Mouse (Mus musculus): ENCODE measurements around the gene Olfr1357. TPM values are rescaled to one million over a fixed set of nuclear protein-coding genes. Genes with fewer than 3 reads are reported as not detected.
"Not testable (repeated sequence)": the region's sequence is repeated elsewhere in the genome, so short reads cannot be mapped to it uniquely, and the experiment has no call there.

The Olfr1357 gene
- not detected in 2 replicates for polyA plus RNA-seq (2015; fragmentation: Nextera tagmentation; extraction: Ambion mirVana)

- H3K4me2 ChIP-seq, result no peak within 1 kb of the TSS
- H3K27ac ChIP-seq (replicated peaks), result no peak within 1 kb of the TSS
- ATAC-seq (ENCODE audit: insufficient read depth), result no peak
- H3K9me3 ChIP-seq (replicated peaks), result no peaks in the 10 kb centered on the region
- no peaks in the 10 kb centered on the region for H3K27me3 ChIP-seq
- H3K9ac ChIP-seq, result no peak within 1 kb of the TSS
- WGBS (ENCODE audit: insufficient replicate concordance), result 47% methylated on average over 1 of the region's 1 CpGs
- H3K4me1 ChIP-seq (replicated peaks), result no peaks in the 10 kb centered on the region
- no peak within 1 kb of the TSS for H3K4me3 ChIP-seq (replicated peaks)
- no peaks in the 10 kb centered on the region for H3K36me3 ChIP-seq (replicated peaks)
These were observed at the start of gene Olfr1357 for GRCm38 (mm10) chr10:78617974-78618373. Gene Olfr1357 (minus strand): TSS chr10:78618074.

GRCm38 (mm10) chr10:78666696-78667095, 48.8 kb upstream of the Olfr1357 start:
- H3K27ac ChIP-seq (replicated peaks); H3K4me3 ChIP-seq (replicated peaks); H3K27me3 ChIP-seq; H3K36me3 ChIP-seq (replicated peaks); ATAC-seq (ENCODE audit: insufficient read depth); H3K9me3 ChIP-seq (replicated peaks); H3K4me2 ChIP-seq; H3K9ac ChIP-seq; H3K4me1 ChIP-seq (replicated peaks): not testable (repeated sequence)
- 79% methylated on average over 10 of the region's 10 CpGs for WGBS (ENCODE audit: insufficient replicate concordance)

GRCm38 (mm10) chr10:78664546-78664945, 46.7 kb upstream of the Olfr1357 start:
- Histone ChIP-seq H3K27me3 (no peaks in the 10 kb centered on the region), H3K4me1 (replicated peaks) (no peaks in the 10 kb centered on the region), H3K36me3 (replicated peaks) (no peaks in the 10 kb centered on the region), H3K4me2 (no peak overlapping the region), H3K9me3 (replicated peaks) (no peaks in the 10 kb centered on the region), H3K4me3 (replicated peaks) (no peak overlapping the region), H3K9ac (no peak overlapping the region), H3K27ac (replicated peaks) (no peak overlapping the region)
- ATAC-seq (ENCODE audit: insufficient read depth), result no peak
- WGBS (ENCODE audit: insufficient replicate concordance), result 76% methylated on average over 1 of the region's 1 CpGs

DNA sequence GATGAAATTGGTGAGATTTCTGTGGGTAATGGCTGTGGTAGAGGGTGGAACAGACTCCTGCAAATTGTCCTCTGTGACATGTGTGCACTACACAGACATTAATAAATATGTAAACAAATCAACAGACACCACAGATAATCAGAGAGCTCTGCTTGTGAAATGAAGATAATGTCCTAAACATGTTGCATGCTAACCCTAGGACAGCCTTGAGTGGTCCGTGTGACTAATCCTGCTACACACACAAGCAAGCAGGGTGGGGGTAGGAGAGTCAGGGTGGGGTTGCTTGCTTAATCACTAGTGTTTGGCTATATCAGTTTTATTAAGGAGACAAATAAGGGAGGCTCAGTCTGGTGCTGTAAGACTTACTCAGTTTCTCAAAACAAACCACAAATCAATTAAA, 43.3 kb upstream of the Olfr1357 start:
- WGBS (ENCODE audit: insufficient replicate concordance), result 59% methylated on average over 1 of the region's 1 CpGs
- Histone ChIP-seq H3K36me3 (replicated peaks) (no peaks in the 10 kb centered on the region), H3K4me1 (replicated peaks) (no peaks in the 10 kb centered on the region), H3K27me3 (no peaks in the 10 kb centered on the region), H3K9me3 (replicated peaks) (no peaks in the 10 kb centered on the region), H3K27ac (replicated peaks) (no peak overlapping the region), H3K4me2 (no peak overlapping the region), H3K9ac (no peak overlapping the region), H3K4me3 (replicated peaks) (no peak overlapping the region)
- ATAC-seq (ENCODE audit: insufficient read depth), result no peak

DNA sequence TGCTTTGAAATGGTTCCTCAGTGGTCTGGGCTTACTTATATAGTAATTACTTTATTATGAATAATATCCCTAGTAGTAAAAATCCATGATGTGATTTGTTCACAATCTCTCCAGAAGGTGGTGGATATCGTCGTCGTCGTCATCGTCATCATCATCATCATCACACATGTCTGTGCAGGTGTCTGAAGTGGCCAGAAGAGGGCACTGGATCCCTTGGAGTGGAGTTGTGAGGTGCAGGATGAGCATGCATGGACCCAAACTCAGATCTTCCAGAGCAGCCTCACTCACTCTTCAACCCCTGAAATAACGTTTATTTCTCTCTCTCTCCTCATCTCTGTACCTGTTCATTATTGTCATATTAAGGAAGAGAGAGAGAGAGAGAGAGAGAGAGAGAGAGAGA, 14.4 kb upstream of the Olfr1357 start:
- Histone ChIP-seq H3K9ac (no peak overlapping the region), H3K36me3 (replicated peaks) (no peaks in the 10 kb centered on the region), H3K4me2 (no peak overlapping the region), H3K9me3 (replicated peaks) (no peaks in the 10 kb centered on the region), H3K4me3 (replicated peaks) (no peak overlapping the region), H3K4me1 (replicated peaks) (no peaks in the 10 kb centered on the region), H3K27me3 (no peaks in the 10 kb centered on the region), H3K27ac (replicated peaks) (no peak overlapping the region)
- no peak for ATAC-seq (ENCODE audit: insufficient read depth)
- 13% methylated on average over 6 of the region's 6 CpGs for WGBS (ENCODE audit: insufficient replicate concordance)

DNA sequence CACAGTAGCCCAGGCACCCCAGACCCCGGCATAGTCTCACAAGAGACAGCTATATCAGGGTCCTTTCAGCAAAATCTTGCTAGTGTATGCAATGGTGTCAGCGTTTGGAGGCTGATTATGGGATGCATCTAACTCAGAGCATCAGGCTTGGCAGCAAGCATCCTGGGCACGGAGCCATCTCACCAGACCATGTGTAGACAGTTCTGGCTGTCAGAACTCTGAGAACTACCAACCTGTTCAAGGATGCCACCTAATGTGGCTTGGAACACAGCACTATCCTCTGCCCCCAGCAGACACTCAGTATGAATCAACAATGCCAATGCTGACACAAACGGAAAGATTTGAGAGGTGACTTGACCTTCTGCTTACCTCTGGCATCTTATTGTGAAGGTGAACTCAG, 12.3 kb upstream of the Olfr1357 start:
- H3K9me3 ChIP-seq (replicated peaks), result no peaks in the 10 kb centered on the region
- H3K9ac ChIP-seq, result no peak overlapping the region
- H3K27ac ChIP-seq (replicated peaks), result no peak overlapping the region
- no peak overlapping the region for H3K4me2 ChIP-seq
- H3K36me3 ChIP-seq (replicated peaks), result no peaks in the 10 kb centered on the region
- ATAC-seq (ENCODE audit: insufficient read depth), result no peak
- H3K4me3 ChIP-seq (replicated peaks), result no peak overlapping the region
- 60% methylated on average over 4 of the region's 4 CpGs for WGBS (ENCODE audit: insufficient replicate concordance)
- no peaks in the 10 kb centered on the region for H3K27me3 ChIP-seq
- H3K4me1 ChIP-seq (replicated peaks), result no peaks in the 10 kb centered on the region

- 54% methylated on average over 3 of the region's 3 CpGs for WGBS (ENCODE audit: insufficient replicate concordance)
- not testable (repeated sequence) for ATAC-seq (ENCODE audit: insufficient read depth)
These were observed 5.3 kb upstream of the Olfr1357 start for GRCm38 (mm10) chr10:78623143-78623542.

DNA sequence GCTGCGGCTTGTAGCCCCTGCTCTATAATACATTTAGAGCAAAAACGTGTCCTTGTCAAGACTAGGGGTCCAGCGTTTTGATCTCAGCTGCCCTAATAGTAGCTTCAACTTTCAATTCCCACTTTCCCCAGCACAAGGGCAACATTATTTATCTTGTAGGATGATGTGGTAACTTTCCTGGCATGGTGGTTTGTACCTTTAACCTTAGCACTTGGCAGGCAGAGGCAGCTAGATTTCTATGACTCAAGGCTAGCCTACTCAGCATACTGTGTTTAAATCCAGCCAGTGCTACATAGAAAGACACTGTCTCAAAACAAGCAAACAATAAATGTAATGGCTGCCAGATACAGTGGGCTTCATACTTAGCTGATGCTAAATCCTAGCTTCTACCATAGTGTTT, 10.3 kb downstream of the Olfr1357 start:
- Histone ChIP-seq H3K4me1 (replicated peaks) (no peaks in the 10 kb centered on the region), H3K9ac (no peak overlapping the region), H3K4me3 (replicated peaks) (no peak overlapping the region), H3K9me3 (replicated peaks) (no peaks in the 10 kb centered on the region), H3K27ac (replicated peaks) (no peak overlapping the region), H3K27me3 (peaks cover 15% of the 10 kb centered on the region; the same call in 1 of the 2 replicates), H3K4me2 (no peak overlapping the region), H3K36me3 (replicated peaks) (no peaks in the 10 kb centered on the region)
- no peak for ATAC-seq (ENCODE audit: insufficient read depth)
- WGBS (ENCODE audit: insufficient replicate concordance), result 53% methylated on average over 3 of the region's 3 CpGs

More at GRCm38 (mm10) chr10:78623143-78623542, 5.3 kb upstream of the Olfr1357 start:
- not testable (repeated sequence) for H3K4me2 ChIP-seq; H3K27ac ChIP-seq (replicated peaks); H3K27me3 ChIP-seq; H3K4me3 ChIP-seq (replicated peaks); H3K4me1 ChIP-seq (replicated peaks); H3K9ac ChIP-seq; H3K9me3 ChIP-seq (replicated peaks); H3K36me3 ChIP-seq (replicated peaks)

DNA sequence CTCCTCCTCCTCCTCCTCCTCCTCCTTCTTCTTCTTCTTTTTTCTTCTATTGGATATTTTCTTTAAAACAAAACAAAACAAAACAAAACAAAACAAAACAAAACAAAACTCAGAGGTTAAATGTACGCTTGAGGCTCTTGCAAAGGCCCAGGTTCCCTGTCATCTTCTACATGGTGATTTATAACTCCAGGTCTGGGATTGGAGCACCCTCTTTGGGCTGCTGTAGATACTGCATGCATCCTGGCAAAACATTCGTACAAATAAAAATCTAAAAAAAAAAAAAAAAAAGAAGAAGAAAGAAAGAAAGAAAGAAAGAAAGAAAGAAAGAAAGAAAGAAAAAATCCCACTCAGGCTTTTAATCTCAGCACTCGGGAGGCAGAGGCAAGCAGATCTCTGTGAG, 12.8 kb downstream of the Olfr1357 start:
- WGBS (ENCODE audit: insufficient replicate concordance), result 30% methylated on average over 3 of the region's 3 CpGs
- Histone ChIP-seq H3K9me3 (replicated peaks) (no peaks in the 10 kb centered on the region), H3K4me3 (replicated peaks) (no peak overlapping the region), H3K4me1 (replicated peaks) (no peaks in the 10 kb centered on the region), H3K4me2 (no peak overlapping the region), H3K9ac (no peak overlapping the region), H3K36me3 (replicated peaks) (no peaks in the 10 kb centered on the region), H3K27me3 (peaks cover 25% of the 10 kb centered on the region), H3K27ac (replicated peaks) (no peak overlapping the region)
- no peak for ATAC-seq (ENCODE audit: insufficient read depth)

- Histone ChIP-seq H3K9ac (no peak overlapping the region), H3K4me1 (replicated peaks) (no peaks in the 10 kb centered on the region), H3K4me3 (replicated peaks) (no peak overlapping the region), H3K27me3 (peaks cover 43% of the 10 kb centered on the region), H3K4me2 (no peak overlapping the region), H3K27ac (replicated peaks) (no peak overlapping the region), H3K9me3 (replicated peaks) (no peaks in the 10 kb centered on the region), H3K36me3 (replicated peaks) (no peaks in the 10 kb centered on the region)
- 58% methylated on average over 5 of the region's 5 CpGs for WGBS (ENCODE audit: insufficient replicate concordance)
- ATAC-seq (ENCODE audit: insufficient read depth), result no peak
These were observed 18.0 kb downstream of the Olfr1357 start for GRCm38 (mm10) chr10:78599865-78600264.

- H3K4me3 ChIP-seq (replicated peaks), result no peak overlapping the region
- no peak for ATAC-seq (ENCODE audit: insufficient read depth)
- H3K4me2 ChIP-seq, result no peak overlapping the region
- H3K36me3 ChIP-seq (replicated peaks), result no peaks in the 10 kb centered on the region
- H3K27me3 ChIP-seq, result peaks cover 72% of the 10 kb centered on the region
- H3K9me3 ChIP-seq (replicated peaks), result no peaks in the 10 kb centered on the region
- no peak overlapping the region for H3K9ac ChIP-seq
- H3K27ac ChIP-seq (replicated peaks), result no peak overlapping the region
- no peaks in the 10 kb centered on the region for H3K4me1 ChIP-seq (replicated peaks)
These were observed 23.3 kb downstream of the Olfr1357 start for GRCm38 (mm10) chr10:78594566-78594965.

GRCm38 (mm10) chr10:78594157-78594556, 23.7 kb downstream of the Olfr1357 start:
- ATAC-seq (ENCODE audit: insufficient read depth), result no peak
- 58% methylated on average over 6 of the region's 6 CpGs for WGBS (ENCODE audit: insufficient replicate concordance)
- H3K4me2 ChIP-seq, result no peak overlapping the region
- H3K36me3 ChIP-seq (replicated peaks), result no peaks in the 10 kb centered on the region
- H3K27me3 ChIP-seq, result peaks cover 74% of the 10 kb centered on the region
- no peak overlapping the region for H3K4me3 ChIP-seq (replicated peaks)
- H3K9ac ChIP-seq, result no peak overlapping the region
- no peaks in the 10 kb centered on the region for H3K4me1 ChIP-seq (replicated peaks)
- no peak overlapping the region for H3K27ac ChIP-seq (replicated peaks)
- no peaks in the 10 kb centered on the region for H3K9me3 ChIP-seq (replicated peaks)

All from liver, embryonic 15.5 days (tissue).